Mouse (Mus musculus): Measurements from ENCODE around the gene Ednrb. TPM values are rescaled to one million over a fixed set of nuclear protein-coding genes. Genes with fewer than 3 reads are reported as not detected.

Gene Ednrb
- polyA plus RNA-seq, 2 experiments = 2.3 to 7.5 TPM

DNA sequence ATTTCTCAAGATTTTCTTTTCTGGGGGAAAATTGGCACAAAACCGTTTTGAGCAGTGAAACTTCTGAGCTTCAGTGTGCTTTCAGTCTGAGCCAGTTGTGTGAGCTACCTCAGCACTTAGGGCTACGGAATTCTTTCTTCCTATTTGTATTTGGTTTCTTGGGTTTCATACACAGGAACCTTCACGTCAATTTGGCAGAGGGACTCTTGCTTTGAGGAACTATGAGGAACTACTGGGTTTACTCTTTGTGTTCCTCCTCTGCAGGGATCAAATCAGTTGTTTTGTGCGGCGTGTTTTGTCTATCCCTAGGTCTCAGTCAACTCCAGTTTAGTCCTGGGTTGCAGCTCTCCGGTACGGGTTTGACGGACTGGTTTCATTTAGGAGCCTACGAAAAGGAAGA is 17.9 kb downstream of the Ednrb start:
- ATAC-seq (ENCODE audit: insufficient read depth) (no peak), DNase-seq (ENCODE audit: low read depth in 3 of 3, low spot score in 3 of 3) (no peak)
- 44% methylated on average over 9 of the region's 9 CpGs for WGBS (ENCODE audit: insufficient replicate concordance)
- no peaks in the 10 kb centered on the region for H3K27me3 ChIP-seq (ENCODE audit: control insufficient read depth, insufficient read depth, low read length)
- no peak for TF ChIP-seq CTCF (IDR thresholded peaks at IDR 0.05; ENCODE audit: low read depth)
- TF ChIP-seq EP300 (IDR thresholded peaks at IDR 0.05; ENCODE audit: low read depth) = no peak
- no peak overlapping the region for H3K4me2 ChIP-seq (ENCODE audit: low read depth)
- H3K27ac ChIP-seq = no peak overlapping the region
- no peak overlapping the region for H3K9ac ChIP-seq (replicated peaks)
- H3K4me1 ChIP-seq (replicated peaks; ENCODE audit: control insufficient read depth in 2 of 2, insufficient read depth in 2 of 2, low read length in 1 of 2) = no peaks in the 10 kb centered on the region; a peak in 1 of 4 replicates
- H3K9me3 ChIP-seq (ENCODE audit: control insufficient read depth, low read length) = no peaks in the 10 kb centered on the region
- H3K4me3 ChIP-seq (ENCODE audit: insufficient read depth in 1 of 2, low read depth in 2 of 2, low read length in 2 of 2) = no peak overlapping the region
- H3K36me3 ChIP-seq (replicated peaks; ENCODE audit: control insufficient read depth, insufficient read depth, low read depth) = no peaks in the 10 kb centered on the region

DNA sequence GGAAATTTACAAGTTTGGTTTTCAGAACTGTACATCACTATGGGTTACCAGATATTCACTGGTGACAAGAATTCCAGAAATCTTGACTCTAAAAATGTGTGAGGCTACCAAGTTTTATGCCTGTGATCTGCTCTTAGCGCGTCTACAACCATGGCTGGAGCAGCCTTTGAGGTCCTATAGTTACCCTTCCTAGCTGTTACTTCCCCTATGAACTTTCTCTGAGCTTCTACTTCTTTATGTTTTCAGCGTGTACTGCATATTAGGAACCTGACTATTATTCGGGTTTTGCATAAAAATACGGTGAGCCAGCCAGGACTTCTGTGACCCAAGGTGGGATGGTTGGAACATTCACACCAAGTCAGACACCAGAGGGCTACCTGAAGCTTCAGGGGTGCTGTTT is 18.3 kb downstream of the Ednrb start:
- WGBS (ENCODE audit: insufficient replicate concordance) = 64% methylated on average over 5 of the region's 5 CpGs
- Histone ChIP-seq H3K36me3 (replicated peaks; ENCODE audit: control insufficient read depth, insufficient read depth, low read depth) (no peaks in the 10 kb centered on the region), H3K9me3 (ENCODE audit: control insufficient read depth, low read length) (no peaks in the 10 kb centered on the region), H3K4me2 (ENCODE audit: low read depth) (no peak overlapping the region), H3K27me3 (ENCODE audit: control insufficient read depth, insufficient read depth, low read length) (no peaks in the 10 kb centered on the region), H3K27ac (no peak overlapping the region), H3K4me1 (replicated peaks; ENCODE audit: control insufficient read depth in 2 of 2, insufficient read depth in 2 of 2, low read length in 1 of 2) (no peaks in the 10 kb centered on the region; a peak in 1 of 4 replicates), H3K4me3 (ENCODE audit: insufficient read depth in 1 of 2, low read depth in 2 of 2, low read length in 2 of 2) (no peak overlapping the region), H3K9ac (replicated peaks) (no peak overlapping the region)
- TF ChIP-seq EP300 (IDR thresholded peaks at IDR 0.05; ENCODE audit: low read depth) (no peak), CTCF (IDR thresholded peaks at IDR 0.05; ENCODE audit: low read depth) (no peak)
- DNase-seq (ENCODE audit: low read depth in 3 of 3, low spot score in 3 of 3) (no peak), ATAC-seq (ENCODE audit: insufficient read depth) (no peak)

DNA sequence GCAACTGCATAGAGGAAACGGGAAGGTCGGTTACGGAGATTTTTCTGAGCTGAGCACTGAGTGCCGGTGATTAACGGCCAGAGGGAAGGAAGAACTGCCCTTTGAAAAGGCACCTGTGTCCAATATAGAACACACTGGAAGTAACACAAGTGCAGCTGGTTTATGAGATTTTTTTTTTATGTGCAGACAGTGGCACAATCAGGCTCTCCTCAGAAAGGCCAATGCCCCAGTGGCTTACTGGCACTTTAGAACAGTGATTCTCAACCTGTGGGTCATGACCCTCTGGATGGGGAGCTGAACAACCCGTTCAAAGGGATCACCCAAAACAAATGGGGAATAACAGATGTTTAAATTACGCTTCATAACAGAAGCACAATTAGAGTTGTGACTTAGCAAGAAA is 20.7 kb downstream of the Ednrb start:
- no peaks in the 10 kb centered on the region for H3K27me3 ChIP-seq (ENCODE audit: control insufficient read depth, insufficient read depth, low read length)
- H3K27ac ChIP-seq = no peak overlapping the region
- H3K4me3 ChIP-seq (ENCODE audit: insufficient read depth in 1 of 2, low read depth in 2 of 2, low read length in 2 of 2) = no peak overlapping the region
- DNase-seq (ENCODE audit: low read depth in 3 of 3, low spot score in 3 of 3) = no peak
- H3K4me2 ChIP-seq (ENCODE audit: low read depth) = no peak overlapping the region
- no peak overlapping the region for H3K9ac ChIP-seq (replicated peaks)
- H3K4me1 ChIP-seq (replicated peaks; ENCODE audit: control insufficient read depth in 2 of 2, insufficient read depth in 2 of 2, low read length in 1 of 2) = no peaks in the 10 kb centered on the region
- ATAC-seq (ENCODE audit: insufficient read depth) = no peak
- no peaks in the 10 kb centered on the region for H3K9me3 ChIP-seq (ENCODE audit: control insufficient read depth, low read length)
- TF ChIP-seq EP300 (IDR thresholded peaks at IDR 0.05; ENCODE audit: low read depth) = no peak
- TF ChIP-seq CTCF (IDR thresholded peaks at IDR 0.05; ENCODE audit: low read depth) = no peak
- H3K36me3 ChIP-seq (replicated peaks; ENCODE audit: control insufficient read depth, insufficient read depth, low read depth) = no peaks in the 10 kb centered on the region
- 64% methylated on average over 7 of the region's 7 CpGs for WGBS (ENCODE audit: insufficient replicate concordance)

DNA sequence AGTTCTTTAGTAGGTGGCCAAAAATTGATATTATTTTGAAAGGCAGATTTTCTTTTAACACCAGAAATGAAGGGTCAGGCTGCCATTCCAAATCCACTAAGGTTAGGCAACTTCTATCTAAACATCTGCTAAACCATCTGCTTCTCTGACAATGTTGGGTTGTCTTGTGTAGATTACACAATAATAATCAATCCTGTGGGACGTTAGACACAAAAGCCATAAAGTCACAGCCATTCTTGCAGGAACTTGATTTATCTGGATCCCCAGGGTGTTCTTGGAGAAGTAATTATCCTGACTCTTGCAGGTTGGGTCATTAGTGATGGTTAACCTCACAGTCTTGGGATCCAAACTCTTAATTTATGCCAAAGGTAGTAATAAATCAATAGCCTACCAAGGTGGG is 21.6 kb downstream of the Ednrb start:
- no peaks in the 10 kb centered on the region for H3K27me3 ChIP-seq (ENCODE audit: control insufficient read depth, insufficient read depth, low read length)
- DNase-seq (ENCODE audit: low read depth in 3 of 3, low spot score in 3 of 3) = no peak
- 54% methylated on average over 1 of the region's 1 CpGs for WGBS (ENCODE audit: insufficient replicate concordance)
- H3K27ac ChIP-seq = no peak overlapping the region
- TF ChIP-seq EP300 (IDR thresholded peaks at IDR 0.05; ENCODE audit: low read depth) (no peak), CTCF (IDR thresholded peaks at IDR 0.05; ENCODE audit: low read depth) (no peak)
- no peak overlapping the region for H3K4me3 ChIP-seq (ENCODE audit: insufficient read depth in 1 of 2, low read depth in 2 of 2, low read length in 2 of 2)
- ATAC-seq (ENCODE audit: insufficient read depth) = no peak
- H3K36me3 ChIP-seq (replicated peaks; ENCODE audit: control insufficient read depth, insufficient read depth, low read depth) = no peaks in the 10 kb centered on the region
- H3K9ac ChIP-seq (replicated peaks) = no peak overlapping the region
- H3K4me2 ChIP-seq (ENCODE audit: low read depth) = no peak overlapping the region
- H3K9me3 ChIP-seq (ENCODE audit: control insufficient read depth, low read length) = no peaks in the 10 kb centered on the region
- no peaks in the 10 kb centered on the region for H3K4me1 ChIP-seq (replicated peaks; ENCODE audit: control insufficient read depth in 2 of 2, insufficient read depth in 2 of 2, low read length in 1 of 2)

DNA sequence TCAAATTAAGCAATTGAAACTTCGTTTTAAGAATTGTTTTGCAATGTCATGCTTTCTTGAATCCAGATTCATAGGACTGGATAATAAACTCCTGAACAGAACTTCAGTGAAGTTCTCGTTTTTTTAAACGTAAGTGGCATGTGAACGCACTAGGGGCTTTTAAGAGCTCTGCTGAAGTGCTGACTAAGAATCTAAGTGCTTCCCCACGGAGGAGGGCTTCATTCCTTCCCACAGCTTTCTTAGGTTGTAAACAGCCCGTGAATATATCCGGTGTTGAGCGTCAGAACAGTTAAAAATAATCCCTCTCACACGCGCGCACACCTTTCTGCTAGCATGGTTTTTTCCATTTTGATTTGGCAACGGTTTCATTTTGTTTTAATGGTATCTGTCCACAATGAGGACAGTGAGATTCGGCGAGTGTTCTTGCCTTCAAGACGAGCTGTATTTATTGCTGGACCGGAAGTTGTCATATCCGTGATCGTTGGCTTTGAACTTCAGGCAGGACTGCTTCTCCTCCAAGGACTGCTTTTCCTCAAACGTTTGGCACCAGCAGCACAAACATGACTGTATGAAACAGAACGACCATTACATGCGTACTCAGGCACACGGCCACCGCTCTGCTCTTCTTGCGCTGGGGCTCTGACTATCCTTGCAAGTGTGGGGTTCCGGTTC is 27.4 kb downstream of the Ednrb start:
- Histone ChIP-seq H3K27me3 (ENCODE audit: control insufficient read depth, insufficient read depth, low read length) (no peaks in the 10 kb centered on the region), H3K4me3 (ENCODE audit: insufficient read depth in 1 of 2, low read depth in 2 of 2, low read length in 2 of 2) (no peak overlapping the region), H3K27ac (no peak overlapping the region), H3K9ac (replicated peaks) (no peak overlapping the region), H3K36me3 (replicated peaks; ENCODE audit: control insufficient read depth, insufficient read depth, low read depth) (no peaks in the 10 kb centered on the region), H3K4me2 (ENCODE audit: low read depth) (no peak overlapping the region), H3K4me1 (replicated peaks; ENCODE audit: control insufficient read depth in 2 of 2, insufficient read depth in 2 of 2, low read length in 1 of 2) (peaks cover 3 to 9% of the 10 kb centered on the region in 2 experiments; a peak in 3 of 4 replicates), H3K9me3 (ENCODE audit: control insufficient read depth, low read length) (no peaks in the 10 kb centered on the region)
- WGBS (ENCODE audit: insufficient replicate concordance) = 56% methylated on average over 25 of the region's 25 CpGs
- TF ChIP-seq CTCF (IDR thresholded peaks at IDR 0.05; ENCODE audit: low read depth) (no peak), EP300 (IDR thresholded peaks at IDR 0.05; ENCODE audit: low read depth) (no peak)
- DNase-seq (ENCODE audit: low read depth in 3 of 3, low spot score in 3 of 3) = no peak
- ATAC-seq (ENCODE audit: insufficient read depth) = no peak
